Mouse (Mus musculus) G1E-ER4 (cell line): Measurements from ENCODE around the gene Arih1. TPM values are rescaled to one million over a fixed set of nuclear protein-coding genes. Genes with fewer than 3 reads are reported as not detected.

Source experiments
- GATA1 ChIP-seq: IDR thresholded peaks from one replicate; pipeline ENCODE4 v1.8.0; 2012; ENCODE audit warnings: low read length, inconsistent platforms
- polyA plus RNA-seq: library from polyadenylated mRNA; stranded (reverse); fragments of >175 nt; gene quantifications from 2 replicates; pipeline ENCODE4 v1.2.3, GENCODE M21; 2012

The Arih1 gene
- 53.2 and 61.7 TPM in 2 replicates for polyA plus RNA-seq

DNA sequence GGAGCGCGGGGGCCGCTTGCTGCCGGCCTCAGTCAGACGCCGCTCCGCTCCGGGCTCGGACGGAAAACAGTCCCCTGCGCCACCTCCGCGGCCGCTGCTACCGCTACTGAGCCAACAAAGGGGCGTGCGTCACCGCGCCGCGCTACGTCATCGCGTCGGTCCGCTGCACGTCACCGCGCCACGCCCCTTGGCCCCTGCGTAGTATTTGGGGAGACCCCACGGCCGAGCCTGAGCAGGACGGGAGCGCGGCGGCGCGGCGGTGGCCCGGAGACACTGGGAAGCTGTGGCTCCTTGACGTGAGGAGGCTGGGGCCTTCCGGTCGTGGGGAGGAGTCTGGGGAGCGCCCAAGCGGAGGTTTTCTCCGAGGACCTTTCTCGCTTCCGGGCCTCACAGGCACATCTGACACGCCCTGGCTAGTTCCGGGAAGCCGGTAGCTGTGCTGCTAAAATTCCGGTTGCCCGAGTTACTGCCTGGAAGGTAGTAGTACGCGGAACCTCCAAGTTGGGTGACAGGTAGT, at the start of gene Arih1:
Arih1 (minus strand) TSS at position 70 of the 517 bp plus-strand sequence.
- no peak for TF ChIP-seq GATA1

DNA sequence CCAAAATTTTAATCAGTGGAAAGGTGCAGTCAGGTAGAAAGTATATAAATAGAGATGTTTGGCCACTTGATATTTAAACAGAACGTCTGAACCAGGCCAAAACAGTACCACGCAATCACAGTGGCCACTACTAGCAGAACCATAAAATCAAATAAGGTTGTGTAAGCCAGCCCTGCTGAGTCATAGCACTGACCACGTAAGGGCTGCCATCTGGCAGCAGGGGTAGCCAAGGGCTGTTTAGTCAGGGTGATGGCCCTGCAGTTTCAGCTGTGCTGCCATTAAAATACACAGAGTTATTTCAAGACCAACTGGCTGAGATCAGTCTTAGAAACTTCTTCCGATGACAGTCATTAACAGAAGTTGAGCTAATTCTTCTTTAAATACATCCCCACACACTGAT, 47.5 kb upstream of the Arih1 start:
- no peak for TF ChIP-seq GATA1

DNA sequence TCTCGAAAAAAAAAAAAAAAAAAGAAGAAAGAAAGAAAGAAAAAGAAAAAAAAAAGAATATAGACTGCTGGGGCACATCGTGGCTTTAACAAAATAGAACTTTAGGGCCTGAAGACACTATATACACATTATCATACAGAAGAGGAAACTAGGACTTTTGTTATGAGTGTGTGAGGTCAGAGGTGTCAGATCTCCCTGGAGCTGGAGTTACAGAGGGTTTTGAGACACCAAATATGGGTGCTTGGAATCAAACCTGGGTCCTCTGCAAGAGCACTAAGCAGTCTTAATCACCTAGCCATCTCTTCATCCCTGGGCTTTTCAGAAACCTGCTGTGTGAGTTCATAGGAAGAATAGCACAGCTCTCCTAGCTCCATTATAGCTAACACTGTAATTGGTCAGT, 47.0 kb upstream of the Arih1 start:
- TF ChIP-seq GATA1: no peak

DNA sequence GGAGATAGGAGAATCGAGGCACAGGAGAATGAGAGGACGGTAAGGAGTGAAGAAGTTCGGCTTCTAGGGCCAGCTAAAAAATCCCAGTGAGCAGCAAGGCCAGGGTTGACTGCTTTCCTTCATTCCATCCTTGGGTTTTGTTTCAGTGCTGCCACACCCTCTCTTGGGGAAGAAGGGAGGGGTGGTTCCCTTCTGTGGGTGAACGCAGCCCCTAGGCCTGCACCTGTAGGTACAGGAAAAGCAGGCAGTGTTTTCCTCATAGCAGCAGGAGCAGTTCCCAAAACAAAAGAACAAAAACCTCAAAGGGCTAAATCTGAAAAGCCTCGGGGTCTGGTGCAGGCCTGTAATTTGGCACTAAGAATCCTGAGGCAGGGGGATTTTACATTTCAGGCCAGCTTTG, 45.2 kb upstream of the Arih1 start:
- TF ChIP-seq GATA1: no peak

DNA sequence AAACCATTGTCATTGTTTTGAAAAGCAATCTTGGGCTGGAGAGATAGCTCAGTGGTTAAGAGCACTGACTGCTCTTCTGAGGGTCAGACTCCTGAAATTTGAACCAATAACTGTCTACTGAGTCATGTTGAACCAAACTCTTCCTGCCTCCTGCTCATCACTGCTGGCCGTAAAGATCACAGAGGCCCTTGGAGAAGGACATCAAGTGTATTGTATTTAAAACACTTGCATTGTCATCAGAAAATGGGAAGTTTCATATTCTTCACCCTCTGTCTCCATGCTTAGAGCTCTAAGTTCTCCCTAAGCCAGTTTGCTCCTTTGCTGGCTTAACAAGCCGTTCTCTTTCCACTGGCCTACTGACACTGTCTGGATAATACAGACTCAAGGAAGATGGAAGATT, 41.9 kb upstream of the Arih1 start:
- TF ChIP-seq GATA1: no peak

DNA sequence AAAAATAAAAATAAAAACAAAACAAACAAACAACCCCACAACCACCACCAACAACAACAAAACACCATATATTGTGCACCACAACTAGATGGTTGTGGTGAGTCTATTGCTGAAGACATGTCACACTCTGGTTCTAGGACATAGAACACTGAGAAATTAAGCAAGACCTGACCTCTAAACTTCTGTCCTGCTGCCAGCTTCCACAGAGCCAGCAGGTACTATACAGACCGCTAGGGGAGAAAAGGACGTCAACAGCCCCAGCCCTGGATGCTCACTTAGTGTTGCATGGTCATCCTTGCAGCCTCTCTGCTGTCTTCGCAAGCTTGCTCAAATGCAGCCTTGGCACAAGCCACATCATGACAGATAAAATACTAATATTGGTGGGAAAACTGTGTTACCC, 41.2 kb upstream of the Arih1 start:
- TF ChIP-seq GATA1: no peak

DNA sequence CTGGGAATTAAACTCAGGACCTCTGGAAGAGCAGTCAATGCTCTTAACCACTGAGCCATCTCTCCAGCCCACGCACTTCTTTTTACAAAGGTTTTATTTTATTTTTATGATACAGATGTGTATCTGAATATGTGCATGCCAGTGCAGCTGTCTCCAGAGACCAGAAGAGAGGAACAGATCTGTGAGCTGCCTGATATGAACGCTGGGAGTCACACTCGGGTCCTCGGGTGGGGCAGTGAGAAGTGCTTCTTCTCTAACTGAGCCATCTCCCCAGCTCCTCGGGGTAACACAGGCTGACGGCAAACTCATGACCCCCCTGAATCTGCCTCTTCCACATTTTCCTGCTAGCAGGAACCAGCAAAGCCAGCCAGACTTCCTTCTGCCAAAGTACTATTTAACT, 40.3 kb upstream of the Arih1 start:
- no peak for TF ChIP-seq GATA1

DNA sequence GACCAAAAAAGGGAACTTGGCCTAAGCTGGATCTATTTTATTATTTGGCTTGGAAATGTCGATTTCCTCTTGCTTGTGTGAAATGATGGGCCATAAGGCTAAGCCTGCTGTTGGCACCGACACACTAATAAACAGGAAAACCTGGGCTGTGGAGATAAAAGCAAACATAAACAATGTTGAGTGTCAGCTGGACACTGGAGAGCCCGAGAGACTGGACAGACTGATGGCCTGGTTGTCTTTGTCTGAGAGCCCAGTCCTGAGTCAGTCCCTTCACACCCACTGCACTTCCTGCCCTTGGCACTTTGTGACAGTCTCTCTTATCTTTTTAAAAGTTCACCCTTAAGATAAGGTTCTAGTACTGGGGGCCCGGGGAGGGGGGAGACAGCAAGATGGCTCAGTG, 36.5 kb upstream of the Arih1 start:
- no peak for TF ChIP-seq GATA1

DNA sequence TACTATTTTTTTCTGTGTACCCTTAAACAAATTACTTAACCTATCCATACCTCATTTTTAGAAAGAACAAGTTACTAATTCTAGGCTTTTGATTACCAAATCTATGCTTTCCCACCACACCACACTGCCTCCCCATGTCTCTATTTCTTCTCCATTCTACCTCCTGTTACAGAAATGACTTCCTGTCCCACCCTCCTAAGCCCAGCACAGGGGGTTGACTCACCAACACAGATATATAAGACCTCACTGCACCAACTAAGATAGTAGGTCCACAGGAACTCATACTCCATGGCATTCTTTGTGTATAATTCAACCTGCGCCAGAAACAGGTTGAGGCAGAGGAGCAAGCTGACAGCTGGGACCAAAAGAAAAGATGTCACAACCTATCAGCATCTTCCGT, 33.0 kb upstream of the Arih1 start:
- no peak for TF ChIP-seq GATA1

DNA sequence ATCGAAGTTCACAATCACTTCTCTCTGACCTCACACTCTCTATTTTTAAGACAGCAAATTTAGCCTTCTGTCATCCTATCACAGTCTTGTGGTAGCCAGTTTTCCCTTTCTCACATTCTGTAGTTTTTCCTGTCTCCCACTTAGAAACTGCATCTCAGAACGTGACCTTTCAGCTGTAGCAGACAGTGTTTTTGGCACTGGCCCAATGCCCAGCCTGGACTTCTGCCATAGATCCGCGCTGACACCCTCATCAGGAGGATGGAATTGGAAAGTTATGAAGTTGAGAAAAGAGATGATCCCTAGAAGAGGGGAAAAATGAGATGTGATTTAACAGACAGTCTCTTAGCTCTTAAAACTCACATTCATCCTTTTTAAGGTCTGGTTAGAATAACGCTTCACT, 32.6 kb upstream of the Arih1 start:
- no peak for TF ChIP-seq GATA1

DNA sequence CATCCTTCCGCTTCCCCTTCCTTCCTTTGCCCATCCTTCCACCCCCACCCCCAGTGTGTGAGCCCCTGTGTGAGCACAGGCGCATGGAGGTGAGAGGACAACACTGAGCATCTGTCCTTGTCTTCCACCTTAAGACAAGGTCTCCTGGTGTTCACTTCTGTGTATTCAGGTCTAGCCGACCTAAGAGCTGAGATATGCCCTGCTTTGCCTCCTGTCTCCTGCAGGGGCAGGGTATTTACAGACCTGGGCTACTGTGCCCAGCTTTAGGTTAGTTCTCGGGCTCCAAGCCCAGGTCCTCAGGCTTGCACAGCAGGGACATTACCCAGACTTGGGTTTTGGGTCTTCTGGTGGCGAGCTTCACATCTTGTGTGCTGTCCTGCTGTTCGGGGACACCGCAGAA, 30.7 kb upstream of the Arih1 start:
- TF ChIP-seq GATA1: no peak

DNA sequence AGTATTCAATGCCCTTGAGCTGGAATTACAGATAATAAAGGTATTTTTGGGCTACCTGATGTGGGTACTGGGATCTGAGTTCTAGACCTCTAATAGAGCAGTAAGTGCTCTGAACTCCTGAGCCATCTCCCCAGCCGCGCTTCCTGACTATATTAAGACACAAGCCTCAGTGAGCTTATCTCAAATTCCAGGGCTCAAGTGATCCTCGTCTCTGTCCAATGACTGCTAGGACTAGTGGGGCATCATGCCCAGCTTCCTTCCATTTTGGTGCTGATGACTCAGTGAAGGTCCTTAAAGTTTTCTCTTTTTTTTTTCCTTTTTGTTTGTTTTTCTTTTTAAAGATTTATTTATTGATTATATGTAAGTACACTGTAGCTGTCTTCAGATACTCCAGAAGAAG, 28.7 kb upstream of the Arih1 start:
- TF ChIP-seq GATA1: no peak

DNA sequence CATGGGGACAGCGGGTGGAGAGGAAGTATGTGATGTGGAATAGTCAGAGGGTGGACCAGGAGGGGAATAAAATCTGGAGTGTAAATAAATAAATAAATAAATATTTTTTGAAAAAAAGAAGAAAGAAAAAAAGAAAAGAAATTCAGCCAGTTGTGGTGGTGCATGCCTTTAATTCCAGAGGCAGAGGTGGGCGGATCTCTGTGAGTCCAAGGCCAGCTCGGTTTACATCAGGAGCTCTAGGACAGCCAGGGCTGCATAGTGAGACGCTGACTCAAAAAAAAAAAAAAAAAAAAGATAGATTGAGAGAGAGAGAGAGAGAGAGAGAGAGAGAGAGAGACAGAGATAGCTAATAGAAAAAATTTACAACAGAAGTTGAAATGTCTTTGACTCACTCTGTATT, 26.0 kb upstream of the Arih1 start:
- no peak for TF ChIP-seq GATA1

DNA sequence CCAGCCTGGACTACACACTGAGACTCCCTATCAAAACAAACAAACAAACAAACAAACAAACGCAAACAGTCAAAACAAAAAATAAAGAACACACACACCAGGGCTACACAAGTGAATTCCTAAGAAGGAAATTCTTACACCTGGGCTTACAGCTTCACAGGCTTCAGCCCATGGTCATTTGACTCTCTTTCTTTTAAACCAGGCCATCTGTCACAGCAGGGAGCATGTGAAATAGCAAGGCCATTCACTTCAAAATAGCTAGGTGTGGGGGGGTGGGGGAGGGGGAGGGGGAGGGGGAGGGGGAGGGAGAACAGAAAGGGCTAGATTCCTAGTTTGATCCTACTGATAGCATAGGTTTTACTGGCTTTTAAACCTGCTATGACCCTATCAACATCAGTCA, 21.7 kb upstream of the Arih1 start:
- no peak for TF ChIP-seq GATA1

DNA sequence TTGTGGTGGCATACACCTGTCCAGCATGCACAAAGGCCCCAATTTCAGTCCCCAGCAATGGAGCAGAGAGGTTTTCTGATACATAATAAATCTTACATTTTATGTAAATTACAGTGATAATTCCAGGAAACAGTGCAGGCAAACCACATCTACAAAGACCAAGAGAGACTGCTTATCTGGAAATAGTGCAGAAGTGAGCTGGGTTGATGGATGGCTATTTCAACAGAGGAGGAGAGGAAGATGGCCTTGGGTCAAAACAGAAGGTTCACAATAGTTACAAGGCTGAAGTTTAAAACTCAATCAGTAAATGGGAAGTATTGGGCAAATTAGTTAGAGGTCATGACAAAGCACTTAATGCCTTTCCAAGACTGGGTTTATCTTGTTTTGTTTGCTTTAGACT, 913 bp upstream of the Arih1 start:
- no peak for TF ChIP-seq GATA1

DNA sequence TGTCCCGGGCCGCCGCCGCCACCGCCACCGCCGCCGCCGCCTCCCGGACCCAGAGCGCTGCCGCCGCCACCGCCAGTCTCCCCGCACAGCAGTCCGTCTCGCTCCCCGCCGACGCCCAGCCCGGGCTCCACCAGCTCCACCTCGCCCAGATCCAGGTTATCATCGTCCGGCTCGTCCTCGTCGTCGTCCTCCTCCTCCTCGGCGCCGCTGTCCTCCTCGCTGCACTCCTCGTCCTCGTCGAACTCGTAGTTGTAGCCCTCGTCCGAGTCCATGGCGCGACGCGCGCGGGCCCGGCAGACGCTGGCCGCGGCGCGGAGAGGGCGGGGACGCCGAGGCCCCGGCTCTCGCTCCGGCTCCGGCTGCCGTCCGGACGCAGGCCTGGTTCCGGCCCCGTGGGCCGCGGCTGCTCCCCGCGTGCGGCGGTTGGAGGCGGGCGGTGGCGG, 321 bp downstream of the Arih1 start:
- TF ChIP-seq GATA1: no peak

DNA sequence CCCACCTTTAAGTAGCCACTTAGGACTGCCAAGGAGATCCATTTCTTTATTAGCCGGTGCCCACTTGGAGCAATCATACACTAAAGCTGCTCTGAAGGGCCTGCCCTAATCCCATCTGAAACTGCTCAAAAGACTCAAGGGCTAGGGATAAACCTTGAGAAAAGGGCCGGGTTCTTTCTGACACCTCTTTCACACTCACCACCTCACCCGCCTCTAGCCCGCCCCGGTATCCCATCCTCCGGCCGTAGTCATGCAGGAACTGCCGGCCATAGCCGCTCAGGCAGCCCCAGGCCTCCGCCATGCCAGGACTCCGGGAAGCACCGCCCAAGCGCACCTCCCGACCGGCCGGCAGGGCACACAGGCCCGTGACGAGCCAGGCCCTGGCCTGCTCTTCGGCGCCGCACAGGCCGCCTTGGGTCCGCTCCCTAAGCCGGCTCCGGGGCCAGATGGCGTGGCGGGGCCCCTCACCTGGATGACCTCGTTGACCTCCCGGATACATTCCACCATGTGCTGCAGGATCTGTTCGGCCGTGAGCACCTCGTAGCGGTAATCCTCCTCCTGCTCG, 825 bp downstream of the Arih1 start:
- TF ChIP-seq GATA1: no peak

DNA sequence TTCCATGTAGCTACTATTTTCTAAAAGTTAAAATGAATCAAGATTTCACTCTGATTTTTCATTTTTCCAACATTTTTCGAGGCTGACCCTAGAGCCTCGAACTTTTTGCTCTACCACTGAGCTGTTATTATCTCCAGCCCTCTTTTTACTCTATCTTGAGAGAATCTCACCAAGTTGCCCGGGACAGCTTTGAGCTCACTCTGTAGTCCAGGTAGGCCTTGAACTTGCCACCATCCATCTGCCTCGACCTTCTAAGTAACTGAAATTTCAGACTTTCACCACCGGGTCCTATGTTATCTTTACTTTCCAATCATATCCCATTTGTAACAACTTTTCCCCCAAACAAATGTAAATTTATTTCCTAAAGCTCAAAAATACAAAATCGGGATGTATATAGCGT, 1.7 kb downstream of the Arih1 start:
- TF ChIP-seq GATA1: no peak
